Mouse (Mus musculus) c-Kit-positive CD71-negative TER-119-negative erythroid progenitor cells, embryonic 14.5 days (primary cell): ENCODE data around the gene Nhsl1.

Experiments used
- DNase-seq: peaks from one replicate; pipeline ENCODE4 v3.0.0-alpha.2; 2013; ENCODE audit warnings: low read depth

Nhsl1 gene

GRCm38 (mm10) chr10:18489936-18490335 lies 171.2 kb downstream of the Nhsl1 start:
- no peak for DNase-seq

- no peak for DNase-seq
These were observed 173.2 kb downstream of the Nhsl1 start for GRCm38 (mm10) chr10:18491952-18492351.

- no peak for DNase-seq
These were observed 174.5 kb downstream of the Nhsl1 start for GRCm38 (mm10) chr10:18493010-18493894.

GRCm38 (mm10) chr10:18494249-18494648 lies 175.5 kb downstream of the Nhsl1 start:
- DNase-seq = no peak

- DNase-seq = no peak
These were observed 178.3 kb downstream of the Nhsl1 start for GRCm38 (mm10) chr10:18497066-18497465.

- DNase-seq = no peak
These were observed 183.2 kb downstream of the Nhsl1 start for GRCm38 (mm10) chr10:18501997-18502396.

- no peak for DNase-seq
These were observed 186.9 kb downstream of the Nhsl1 start for GRCm38 (mm10) chr10:18505690-18506089.

GRCm38 (mm10) chr10:18506501-18506946 lies 187.7 kb downstream of the Nhsl1 start:
- DNase-seq = no peak

- no peak for DNase-seq
These were observed 189.2 kb downstream of the Nhsl1 start for GRCm38 (mm10) chr10:18507869-18508473.

GRCm38 (mm10) chr10:18508586-18508985 lies 189.8 kb downstream of the Nhsl1 start:
- DNase-seq = no peak

GRCm38 (mm10) chr10:18510663-18511062 lies 191.9 kb downstream of the Nhsl1 start:
- no peak for DNase-seq

- DNase-seq = no peak
These were observed 192.7 kb downstream of the Nhsl1 start for GRCm38 (mm10) chr10:18511496-18511895.

GRCm38 (mm10) chr10:18522556-18522955 lies 203.8 kb downstream of the Nhsl1 start:
- DNase-seq = no peak

- DNase-seq = no peak
These were observed 206.5 kb downstream of the Nhsl1 start for GRCm38 (mm10) chr10:18525311-18525710.

- no peak for DNase-seq
These were observed 206.9 kb downstream of the Nhsl1 start for GRCm38 (mm10) chr10:18525726-18526125.

- no peak for DNase-seq
These were observed 207.5 kb downstream of the Nhsl1 start for GRCm38 (mm10) chr10:18526184-18526850.

- no peak for DNase-seq
These were observed 208.3 kb downstream of the Nhsl1 start for GRCm38 (mm10) chr10:18526851-18527675.

- no peak for DNase-seq
These were observed 209.0 kb downstream of the Nhsl1 start for GRCm38 (mm10) chr10:18527766-18528165.

- DNase-seq = no peak
These were observed 209.7 kb downstream of the Nhsl1 start for GRCm38 (mm10) chr10:18528475-18528874.

- DNase-seq = no peak
These were observed 210.4 kb downstream of the Nhsl1 start for GRCm38 (mm10) chr10:18529177-18529576.

- DNase-seq = no peak
These were observed 211.4 kb downstream of the Nhsl1 start for GRCm38 (mm10) chr10:18530161-18530560.

- DNase-seq = no peak
These were observed 213.5 kb downstream of the Nhsl1 start for GRCm38 (mm10) chr10:18532293-18532692.
